Mouse (Mus musculus): ENCODE measurements around the gene Nasp.

DNA sequence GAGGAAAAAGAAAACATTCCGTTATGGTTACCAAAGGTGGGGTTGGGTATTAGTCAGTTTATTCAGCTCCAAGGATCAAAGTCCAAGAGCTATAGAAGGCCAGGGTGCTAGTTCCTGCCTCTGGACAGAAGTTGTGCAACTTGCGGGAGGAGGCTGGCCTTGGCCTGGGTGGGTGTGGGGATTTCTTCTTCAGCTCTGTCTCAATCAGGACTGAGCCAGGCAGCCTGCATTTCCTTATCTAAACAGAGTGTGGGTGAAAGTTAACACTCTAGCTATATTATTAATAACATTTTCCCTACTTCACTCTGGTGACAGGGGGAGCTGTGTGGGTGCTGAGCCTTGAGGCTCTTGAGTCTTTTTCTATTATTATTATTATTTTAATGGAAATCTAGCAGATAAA, 45.0 kb upstream of the Nasp start:
- TF ChIP-seq E2F4 (IDR thresholded peaks at IDR 0.05; ENCODE audit: insufficient read depth), result no peak
- TF ChIP-seq SRF (IDR thresholded peaks at IDR 0.05; ENCODE audit: control insufficient read depth, insufficient read length, low read depth), result no peak
- no peak for TF ChIP-seq REST (IDR thresholded peaks at IDR 0.05; ENCODE audit: insufficient read depth, insufficient read length)
- no peak for TF ChIP-seq MYOD1 (IDR thresholded peaks at IDR 0.05; ENCODE audit: control insufficient read depth in 1 of 3, insufficient read length in 2 of 3, low read depth in 2 of 3)
- TF ChIP-seq USF1 (IDR thresholded peaks at IDR 0.05; ENCODE audit: low read depth), result no peak

Measured in myocyte (in vitro differentiated cells).